Mouse (Mus musculus): ENCODE results near the gene Fbxo40. TPM values are rescaled to one million over a fixed set of nuclear protein-coding genes. Genes with fewer than 3 reads are reported as not detected.

The Fbxo40 gene
- total RNA-seq, 2 experiments from 2014 or later: 251 to 300 TPM

DNA sequence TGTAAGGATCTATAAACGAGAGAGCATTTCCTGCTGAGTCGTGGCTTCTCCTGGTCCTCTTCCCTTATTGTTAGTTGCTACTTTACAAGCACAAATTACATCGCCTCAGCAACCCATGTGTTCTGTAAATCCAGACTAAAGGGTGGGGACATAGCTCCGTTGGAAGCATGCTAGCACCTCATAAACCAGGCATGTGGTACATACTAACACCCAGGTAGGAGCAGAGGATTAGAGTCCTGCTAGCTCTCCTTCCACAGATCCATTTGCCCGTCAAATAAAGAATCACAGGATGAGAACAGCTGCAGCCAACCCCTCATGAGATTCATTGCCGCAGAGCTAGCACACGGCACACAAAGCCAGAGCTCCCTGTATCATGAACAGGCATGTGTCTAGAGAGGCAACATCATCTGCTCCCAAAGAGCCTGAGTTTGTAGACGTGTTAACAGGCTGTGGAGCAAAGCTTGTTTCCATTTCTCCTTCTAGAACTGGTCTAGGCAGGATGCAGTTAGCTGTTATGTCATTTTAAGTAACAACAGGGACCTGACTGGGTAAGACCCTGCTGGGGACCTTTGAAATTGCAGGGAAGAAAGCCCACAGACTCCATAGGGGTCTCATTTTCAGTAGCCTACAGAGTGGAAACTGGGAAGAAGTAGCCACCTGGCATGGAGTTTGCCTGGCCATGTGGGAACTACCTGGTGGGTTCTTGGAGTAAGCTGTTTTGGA lies 40.5 kb downstream of the Fbxo40 start:
- no peak for DNase-seq
- intact Hi-C loops (cut with DNase I): loop anchor here (5.0 kb wide), 1 partner anchor 58 kb away; no protein-coding TSS in a partner anchor

DNA sequence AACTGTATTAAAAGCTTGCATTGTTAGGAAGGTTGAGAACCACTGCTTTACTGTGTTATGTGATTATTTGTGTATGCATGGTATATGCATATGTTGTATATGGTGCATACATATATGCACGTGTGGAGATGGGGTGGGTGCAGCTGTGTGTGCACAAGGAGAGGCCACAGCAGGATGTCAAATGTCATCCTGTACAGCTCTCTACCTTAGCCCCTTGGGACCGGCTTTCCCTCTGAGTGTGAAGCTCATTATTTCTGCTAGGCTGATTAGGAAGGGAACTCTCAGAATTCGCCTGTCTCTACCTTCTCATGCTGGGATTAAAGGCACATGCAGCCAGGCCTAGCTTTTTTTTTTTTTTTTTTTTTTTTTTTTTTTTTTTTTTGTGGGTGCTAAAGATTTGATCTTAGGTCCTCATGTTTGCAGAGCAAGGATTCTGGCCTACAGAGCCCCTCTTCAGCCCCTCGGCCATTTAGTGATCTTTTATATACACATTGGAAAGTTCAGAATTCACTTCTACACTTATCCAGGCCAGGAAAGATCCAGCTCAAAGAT lies 42.5 kb downstream of the Fbxo40 start:
- no peak for DNase-seq
- intact Hi-C loops (cut with DNase I): loop anchor here (5.0 kb wide), 1 partner anchor 60 kb away; no protein-coding TSS in a partner anchor

GRCm38 (mm10) chr16:36946459-36947159 lies 43.7 kb downstream of the Fbxo40 start:
- intact Hi-C loops (cut with DNase I): loop anchor here (5.0 kb wide), 1 partner anchor 61 kb away; no protein-coding TSS in a partner anchor
- no peak for DNase-seq

- peak in 1 of 2 experiments; percentile 44 for DNase-seq
- intact Hi-C loops (cut with DNase I): loop anchor here (1.0 to 5.0 kb wide), 2 partner anchors 44 to 62 kb away; no protein-coding TSS in a partner anchor
Observed at GRCm38 (mm10) chr16:36944895-36945424, 45.3 kb downstream of the Fbxo40 start.

- intact Hi-C loops (cut with DNase I): no loop called here
Observed at GRCm38 (mm10) chr16:36943591-36943990, 46.7 kb downstream of the Fbxo40 start.

DNA sequence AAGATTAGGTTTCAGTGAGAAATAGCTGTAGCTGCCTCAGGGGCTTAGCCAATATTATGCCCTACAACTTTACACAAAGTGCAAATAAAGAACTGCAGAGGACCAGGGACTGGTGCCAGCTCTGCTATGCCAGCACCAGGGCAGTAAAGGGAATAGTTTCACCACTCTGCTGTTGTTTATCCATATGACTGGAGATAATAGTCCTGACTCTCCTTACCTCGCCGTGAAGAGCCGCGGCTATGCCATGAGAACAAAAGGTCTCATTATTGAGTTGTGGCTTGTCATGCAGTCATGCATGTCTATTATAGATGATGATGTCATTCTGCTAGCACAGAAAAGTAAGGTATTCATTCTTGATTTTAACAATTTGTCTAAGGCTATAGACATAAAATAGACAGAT lies 48.4 kb downstream of the Fbxo40 start:
- DNase-seq: no peak
- intact Hi-C loops (cut with DNase I): no loop called here

More at GRCm38 (mm10) chr16:36943591-36943990, 46.7 kb downstream of the Fbxo40 start:
- no peak for DNase-seq

- intact Hi-C loops (cut with DNase I): no loop called here
- DNase-seq: no peak
Observed at GRCm38 (mm10) chr16:36941137-36941727, 49.0 kb downstream of the Fbxo40 start.

GRCm38 (mm10) chr16:36935814-36936213 lies 54.5 kb downstream of the Fbxo40 start:
- intact Hi-C loops (cut with DNase I): no loop called here
- no peak for DNase-seq

GRCm38 (mm10) chr16:36934841-36935620 lies 55.2 kb downstream of the Fbxo40 start, which contains the start of gene Hcls1:
Gene Hcls1, plus strand, starts transcription at chr16:36934983.
- DNase-seq: no peak
- intact Hi-C loops (cut with DNase I): loop anchor here (5.0 kb wide), 1 partner anchor 53 kb away; no protein-coding TSS in a partner anchor

- no peak for DNase-seq
- intact Hi-C loops (cut with DNase I): loop anchor here (5.0 kb wide), 1 partner anchor 52 kb away; no protein-coding TSS in a partner anchor
Observed at GRCm38 (mm10) chr16:36934131-36934840, 56.0 kb downstream of the Fbxo40 start.

GRCm38 (mm10) chr16:36932546-36932945 lies 57.7 kb downstream of the Fbxo40 start:
- DNase-seq: no peak

GRCm38 (mm10) chr16:36931976-36932375 lies 58.3 kb downstream of the Fbxo40 start:
- intact Hi-C loops (cut with DNase I): loop anchor here (5.0 kb wide), 1 partner anchor 50 kb away; no protein-coding TSS in a partner anchor
- no peak for DNase-seq

More at GRCm38 (mm10) chr16:36932546-36932945, 57.7 kb downstream of the Fbxo40 start:
- intact Hi-C loops (cut with DNase I): loop anchor here (5.0 kb wide), 1 partner anchor 50 kb away; no protein-coding TSS in a partner anchor

GRCm38 (mm10) chr16:36931381-36931780 lies 58.9 kb downstream of the Fbxo40 start:
- intact Hi-C loops (cut with DNase I): loop anchor here (5.0 kb wide), 1 partner anchor 49 kb away; no protein-coding TSS in a partner anchor
- no peak for DNase-seq

GRCm38 (mm10) chr16:36930231-36931136 lies 59.8 kb downstream of the Fbxo40 start:
- intact Hi-C loops (cut with DNase I): loop anchor here (5.0 kb wide), 1 partner anchor 48 kb away; no protein-coding TSS in a partner anchor
- no peak for DNase-seq

DNA sequence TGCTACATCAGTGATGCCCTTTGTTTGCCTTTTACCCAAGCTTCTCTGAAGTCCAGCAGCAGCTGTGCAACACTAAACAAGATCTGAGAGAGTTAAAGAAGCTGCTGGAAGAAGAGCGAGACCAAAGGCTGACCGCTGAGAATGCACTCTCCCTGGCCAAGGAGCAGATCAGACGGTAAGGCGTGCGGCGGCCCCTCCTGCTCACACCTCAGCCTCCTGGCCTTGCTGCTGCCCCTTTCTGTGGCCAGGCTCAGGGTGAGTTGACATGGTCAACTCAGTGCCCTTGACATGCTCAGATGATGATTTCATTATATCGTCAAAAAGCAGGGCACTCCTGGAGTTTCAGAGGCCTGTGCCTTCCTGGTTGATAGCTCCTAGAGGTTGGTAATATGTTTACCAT lies 61.1 kb downstream of the Fbxo40 start:
- intact Hi-C loops (cut with DNase I): no loop called here
- DNase-seq: no peak

- intact Hi-C loops (cut with DNase I): no loop called here
- DNase-seq: no peak
Observed at GRCm38 (mm10) chr16:36928106-36928500, 62.2 kb downstream of the Fbxo40 start.

- intact Hi-C loops (cut with DNase I): no loop called here
- no peak for DNase-seq
Observed at GRCm38 (mm10) chr16:36927495-36928105, 62.7 kb downstream of the Fbxo40 start.

All from gastrocnemius, postnatal 36 days (tissue).